Mouse (Mus musculus) liver, embryonic 14.5 days (tissue): ENCODE data around the gene Spsb4. TPM values are rescaled to one million over a fixed set of nuclear protein-coding genes. Genes with fewer than 3 reads are reported as not detected.

Experiments
- ATAC-seq: fragments of 200-750 bp; cut with Nextera tagmentation; 2 replicates; pipeline ENCODE4 v1.8.0; 2017; ENCODE audit warnings: moderate number of reproducible peaks, mild to moderate bottlenecking, moderate library complexity; ENCODE audit not compliant: insufficient read depth
- DNase-seq, 3 experiments: peaks; one replicate each; pipeline ENCODE4 v3.0.0-alpha.2; 2012 to 2013; ENCODE audit warnings: low read depth in 3 of 3, low spot score in 3 of 3
- H3K27ac ChIP-seq: fragments of 300-500 bp; sonication (generic); 2 replicates; pipeline ENCODE4 v1.5.1; 2014; ENCODE audit warnings: moderate library complexity, mild to moderate bottlenecking, control low read depth, inconsistent platforms
- H3K27me3 ChIP-seq: fragments of 300-500 bp; sonication (generic); 2 replicates; pipeline ENCODE4 v1.6.1; 2014; ENCODE audit warnings: mild to moderate bottlenecking, low read length, moderate library complexity; ENCODE audit not compliant: control insufficient read depth, insufficient read depth
- H3K36me3 ChIP-seq: fragments of 300-500 bp; sonication (generic); replicated peaks from 2 replicates; pipeline ENCODE4 v1.6.1; 2014; ENCODE audit warnings: low read depth; ENCODE audit not compliant: control insufficient read depth, insufficient read depth
- H3K4me1 ChIP-seq, 2 experiments: fragments of 200-500 bp in 1 of 2; fragments of 300-500 bp in 1 of 2; sonication (generic) in 1 of 2; replicated peaks; 2 replicates each; pipeline ENCODE4 v1.6.1; 2012 to 2014; ENCODE audit warnings: antibody characterized with exemption in 1 of 2, inconsistent platforms in 1 of 2, low read length in 1 of 2; ENCODE audit not compliant: control insufficient read depth in 2 of 2, insufficient read depth in 2 of 2
- H3K4me2 ChIP-seq: fragments of 300-500 bp; sonication (generic); 2 replicates; pipeline ENCODE4 v1.6.1; 2014; ENCODE audit warnings: low read depth, mild to moderate bottlenecking, control low read depth, moderate library complexity
- H3K4me3 ChIP-seq, 2 experiments: fragments of 200-500 bp in 1 of 2; fragments of 300-500 bp in 1 of 2; sonication (generic) in 1 of 2; 2 replicates each; pipeline ENCODE4 v1.5.1; 2012 to 2014; ENCODE audit warnings: low read depth in 2 of 2, low read length in 2 of 2, mild to moderate bottlenecking in 2 of 2, control low read depth in 1 of 2, inconsistent platforms in 1 of 2, moderate library complexity in 1 of 2; ENCODE audit not compliant: insufficient read depth in 1 of 2
- H3K9ac ChIP-seq: fragments of 300-500 bp; sonication (generic); replicated peaks from 2 replicates; pipeline ENCODE4 v1.6.1; 2014; ENCODE audit warnings: mild to moderate bottlenecking, control low read depth, moderate library complexity
- H3K9me3 ChIP-seq: fragments of 300-500 bp; sonication (generic); 2 replicates; pipeline ENCODE4 v1.6.1; 2016; ENCODE audit warnings: low read length, mixed read lengths; ENCODE audit not compliant: control insufficient read depth
- CTCF ChIP-seq: IDR thresholded peaks from 2 replicates; pipeline ENCODE4 v1.5.1; 2016; ENCODE audit warnings: antibody characterized with exemption, low read depth, control low read depth
- EP300 ChIP-seq: IDR thresholded peaks from 2 replicates; pipeline ENCODE4 v1.6.1; 2016; ENCODE audit warnings: antibody characterized with exemption, low read depth
- WGBS: fragments of 180-500 bp; shearing (Covaris S2); extraction: QIAGEN DNeasy Blood & Tissue Kit; methylation state at CpG from one replicate; pipeline ENCODE4 v1.1.7; 2014; ENCODE audit not compliant: insufficient replicate concordance; 5-methylcytosine and 5-hydroxymethylcytosine counted together
- polyA plus RNA-seq, 2 experiments: library from polyadenylated mRNA; depleted of rRNA in 1 of 2; stranded (reverse) in 1 of 2; unstranded in 1 of 2; fragments of >200 nt; fragmentation: Nextera tagmentation in 1 of 2; extraction: Ambion mirVana in 1 of 2; gene quantifications; 2 replicates each; pipeline versions ENCODE4 v1.2.1 to v1.2.3; 2012 to 2014

Gene Spsb4
- polyA plus RNA-seq, 2 experiments, result 0.31 to 0.37 TPM

- ATAC-seq (no peak), DNase-seq (no peak)
- no peak for TF ChIP-seq EP300
- H3K27ac ChIP-seq, result no peak overlapping the region
- H3K36me3 ChIP-seq, result no peaks in the 10 kb centered on the region
- H3K9me3 ChIP-seq, result no peaks in the 10 kb centered on the region
- H3K9ac ChIP-seq, result no peak overlapping the region
- no peak overlapping the region for H3K4me3 ChIP-seq
- H3K4me2 ChIP-seq, result no peak overlapping the region
- 71% methylated on average over 10 of the region's 10 CpGs for WGBS
- no peaks in the 10 kb centered on the region for H3K27me3 ChIP-seq
- H3K4me1 ChIP-seq, result peaks cover 0 to 14% of the 10 kb centered on the region in 2 experiments; a peak in 1 of 4 replicates
These were observed 40.4 kb downstream of the Spsb4 start for GRCm38 (mm10) chr9:96978147-96978782.

GRCm38 (mm10) chr9:96977287-96978145, 41.1 kb downstream of the Spsb4 start:
- DNase-seq, result no peak
- no peak for TF ChIP-seq CTCF
- TF ChIP-seq EP300, result no peak

GRCm38 (mm10) chr9:96973091-96973490, 45.6 kb downstream of the Spsb4 start:
- Histone ChIP-seq H3K4me3 (no peak overlapping the region), H3K27ac (no peak overlapping the region), H3K9me3 (no peaks in the 10 kb centered on the region), H3K4me2 (no peak overlapping the region), H3K9ac (no peak overlapping the region), H3K36me3 (no peaks in the 10 kb centered on the region), H3K4me1 (no peaks in the 10 kb centered on the region), H3K27me3 (no peaks in the 10 kb centered on the region)
- ATAC-seq (no peak), DNase-seq (no peak)
- 75% methylated on average over 9 of the region's 9 CpGs for WGBS
- no peak for TF ChIP-seq EP300
- no peak for TF ChIP-seq CTCF

More at GRCm38 (mm10) chr9:96977287-96978145, 41.1 kb downstream of the Spsb4 start:
- no peaks in the 10 kb centered on the region for H3K36me3 ChIP-seq
- no peak overlapping the region for H3K27ac ChIP-seq
- H3K4me2 ChIP-seq, result no peak overlapping the region
- no peaks in the 10 kb centered on the region for H3K9me3 ChIP-seq
- H3K4me1 ChIP-seq, result peaks cover 0 to 11% of the 10 kb centered on the region in 2 experiments; a peak in 1 of 4 replicates
- H3K27me3 ChIP-seq, result no peaks in the 10 kb centered on the region
- WGBS, result 61% methylated on average over 13 of the region's 13 CpGs
- no peak overlapping the region for H3K9ac ChIP-seq
- H3K4me3 ChIP-seq, result no peak overlapping the region
- no peak for ATAC-seq

DNA sequence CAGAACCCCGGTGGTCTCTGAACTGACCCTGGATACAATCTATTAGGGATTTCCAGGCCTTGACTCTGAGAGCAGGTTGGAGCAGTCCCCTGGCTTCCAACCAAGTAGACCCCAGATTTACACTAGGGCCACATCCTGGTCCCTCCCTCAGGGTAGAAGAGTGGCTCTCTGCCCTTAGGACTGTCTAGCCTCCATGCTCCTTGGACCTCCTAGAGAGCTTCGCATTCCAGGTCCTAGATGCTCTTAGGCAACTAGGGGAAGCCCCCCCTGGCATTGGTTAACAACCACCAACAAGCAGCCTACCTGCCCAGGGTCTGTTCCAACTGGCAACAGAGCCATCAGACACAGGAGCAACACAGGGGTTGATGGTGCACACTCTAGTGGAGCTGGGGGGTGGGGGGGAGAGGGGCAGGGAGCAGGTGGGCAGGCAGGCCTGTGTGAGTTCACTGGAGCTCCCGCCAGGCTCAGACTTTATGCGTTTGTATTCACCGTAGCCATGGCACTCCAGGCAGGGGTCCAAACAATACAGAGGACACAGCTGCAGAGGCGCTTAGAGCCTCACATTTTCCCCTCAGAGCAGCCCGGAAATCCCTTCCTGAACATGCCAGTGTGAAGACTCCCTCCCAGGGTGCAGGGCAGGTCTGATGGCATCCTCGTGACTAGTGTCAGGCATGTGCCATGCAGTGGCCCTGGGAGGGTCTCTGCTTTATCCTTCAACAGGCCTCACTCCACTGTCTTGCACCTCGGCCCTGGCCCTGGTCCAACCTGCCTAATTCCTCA, 46.8 kb downstream of the Spsb4 start:
- Histone ChIP-seq H3K4me2 (no peak overlapping the region), H3K4me1 (no peaks in the 10 kb centered on the region), H3K36me3 (no peaks in the 10 kb centered on the region), H3K27ac (no peak overlapping the region), H3K9ac (no peak overlapping the region), H3K9me3 (no peaks in the 10 kb centered on the region), H3K4me3 (no peak overlapping the region), H3K27me3 (no peaks in the 10 kb centered on the region)
- whole genome bisulfite sequencing, result 63% methylated on average over 9 of the region's 9 CpGs
- no peak for TF ChIP-seq EP300
- no peak for ATAC-seq
- DNase-seq, result no peak

- ATAC-seq (no peak), DNase-seq (no peak)
- H3K27me3 ChIP-seq, result no peaks in the 10 kb centered on the region
- no peak for TF ChIP-seq CTCF
- no peak overlapping the region for H3K9ac ChIP-seq
- H3K4me3 ChIP-seq, result no peak overlapping the region
- no peaks in the 10 kb centered on the region for H3K9me3 ChIP-seq
- no peaks in the 10 kb centered on the region for H3K4me1 ChIP-seq
- H3K4me2 ChIP-seq, result no peak overlapping the region
- WGBS, result 38% methylated on average over 1 of the region's 1 CpGs
- H3K36me3 ChIP-seq, result no peaks in the 10 kb centered on the region
- H3K27ac ChIP-seq, result no peak overlapping the region
These were observed 51.1 kb downstream of the Spsb4 start for GRCm38 (mm10) chr9:96967516-96967915.
